Mouse (Mus musculus) stomach, embryonic 15.5 days (tissue): Measurements from ENCODE around the gene 1700010B08Rik. TPM values are rescaled to one million over a fixed set of nuclear protein-coding genes. Genes with fewer than 3 reads are reported as not detected.
A peak's percentile ranks its signal among the peaks of the same experiment; 100 is the strongest.
"Not testable (repeated sequence)": the region's sequence is repeated elsewhere in the genome, so short reads cannot be mapped to it uniquely, and the experiment has no call there.

Experiments used
- ATAC-seq: fragments of 200-750 bp; cut with Nextera tagmentation; 2 replicates; pipeline ENCODE4 v1.8.0; 2017; ENCODE audit warnings: low read depth, moderate number of reproducible peaks, moderate TSS enrichment; ENCODE audit not compliant: insufficient read depth, low FRiP score
- H3K27ac ChIP-seq: fragments of 300-500 bp; sonication (generic); 2 replicates; pipeline ENCODE4 v1.5.1; 2015; ENCODE audit warnings: mild to moderate bottlenecking, inconsistent platforms
- H3K27me3 ChIP-seq: fragments of 300-500 bp; sonication (generic); replicated peaks from 2 replicates; pipeline ENCODE4 v1.6.1; 2015; ENCODE audit warnings: inconsistent platforms
- H3K36me3 ChIP-seq: fragments of 300-500 bp; sonication (generic); 2 replicates; pipeline ENCODE4 v1.6.1; 2015; ENCODE audit warnings: inconsistent platforms
- H3K4me1 ChIP-seq: fragments of 300-500 bp; sonication (generic); 2 replicates; pipeline ENCODE4 v1.6.1; 2015; ENCODE audit warnings: inconsistent platforms
- H3K4me2 ChIP-seq: fragments of 300-500 bp; sonication (generic); 2 replicates; pipeline ENCODE4 v1.6.1; 2015; ENCODE audit warnings: mild to moderate bottlenecking, inconsistent platforms
- H3K4me3 ChIP-seq: fragments of 300-500 bp; sonication (generic); replicated peaks from 2 replicates; pipeline ENCODE4 v1.5.1; 2015; ENCODE audit warnings: inconsistent platforms
- H3K9ac ChIP-seq: fragments of 300-500 bp; sonication (generic); 2 replicates; pipeline ENCODE4 v1.6.1; 2015; ENCODE audit warnings: inconsistent platforms
- H3K9me3 ChIP-seq: fragments of 300-500 bp; sonication (generic); 2 replicates; pipeline ENCODE4 v1.6.1; 2016; ENCODE audit warnings: inconsistent platforms
- WGBS: fragments of 180-500 bp; shearing (Covaris S2); methylation state at CpG from one replicate; pipeline ENCODE4 v1.1.7; 2015; 5-methylcytosine and 5-hydroxymethylcytosine counted together
- polyA plus RNA-seq: library from polyadenylated mRNA; unstranded; fragments of >200 nt; fragmentation: Nextera tagmentation; extraction: Ambion mirVana; gene quantifications from 2 replicates; pipeline ENCODE4 v1.2.1, GENCODE M21; 2015

1700010B08Rik gene
- polyA plus RNA-seq, 1 experiment from 2014 or later = not detected

- Histone ChIP-seq H3K9ac (no peak overlapping the region), H3K4me2 (no peak overlapping the region), H3K4me3 (no peak overlapping the region), H3K36me3 (peaks cover 29% of the 10 kb centered on the region), H3K27me3 (no peaks in the 10 kb centered on the region), H3K9me3 (no peaks in the 10 kb centered on the region), H3K27ac (no peak overlapping the region), H3K4me1 (no peaks in the 10 kb centered on the region)
- ATAC-seq = no peak; the same call in 1 of the 2 replicates
- 72% methylated on average over 3 of the region's 3 CpGs for WGBS
Observed at GRCm38 (mm10) chr2:173698850-173699249, 20.4 kb upstream of the 1700010B08Rik start.

GRCm38 (mm10) chr2:173702096-173702866, 16.9 kb upstream of the 1700010B08Rik start:
- no peak overlapping the region for H3K4me3 ChIP-seq
- no peaks in the 10 kb centered on the region for H3K9me3 ChIP-seq
- H3K9ac ChIP-seq = no peak overlapping the region
- no peaks in the 10 kb centered on the region for H3K27me3 ChIP-seq
- no peak for ATAC-seq
- no peaks in the 10 kb centered on the region for H3K4me1 ChIP-seq
- H3K36me3 ChIP-seq = peaks cover 37% of the 10 kb centered on the region
- WGBS = 54% methylated on average over 16 of the region's 16 CpGs
- H3K27ac ChIP-seq = peak overlapping the region; percentile 73; the same call in 1 of the 2 replicates
- no peak overlapping the region for H3K4me2 ChIP-seq

GRCm38 (mm10) chr2:173702867-173703237, 16.4 kb upstream of the 1700010B08Rik start:
- Histone ChIP-seq H3K27ac (no peak overlapping the region; the same call in 1 of the 2 replicates), H3K36me3 (peaks cover 33% of the 10 kb centered on the region), H3K9ac (no peak overlapping the region), H3K4me2 (no peak overlapping the region), H3K27me3 (no peaks in the 10 kb centered on the region), H3K4me3 (no peak overlapping the region), H3K9me3 (no peaks in the 10 kb centered on the region), H3K4me1 (no peaks in the 10 kb centered on the region)
- 73% methylated on average over 12 of the region's 12 CpGs for WGBS
- ATAC-seq = no peak

GRCm38 (mm10) chr2:173705827-173706551, 13.2 kb upstream of the 1700010B08Rik start:
- H3K36me3 ChIP-seq = peaks cover 20% of the 10 kb centered on the region
- no peaks in the 10 kb centered on the region for H3K4me1 ChIP-seq
- H3K4me3 ChIP-seq = no peak overlapping the region
- H3K27me3 ChIP-seq = no peaks in the 10 kb centered on the region
- no peaks in the 10 kb centered on the region for H3K9me3 ChIP-seq
- no peak overlapping the region for H3K9ac ChIP-seq
- WGBS = 81% methylated on average over 15 of the region's 15 CpGs
- H3K27ac ChIP-seq = no peak overlapping the region
- no peak for ATAC-seq
- H3K4me2 ChIP-seq = no peak overlapping the region

GRCm38 (mm10) chr2:173707626-173708025, 11.6 kb upstream of the 1700010B08Rik start:
- H3K4me3 ChIP-seq, ATAC-seq, H3K9me3 ChIP-seq, H3K9ac ChIP-seq, H3K4me1 ChIP-seq, H3K4me2 ChIP-seq, H3K27ac ChIP-seq, H3K27me3 ChIP-seq: not testable (repeated sequence)
- peaks cover 15% of the 10 kb centered on the region for H3K36me3 ChIP-seq

- H3K4me2 ChIP-seq = no peak overlapping the region
- whole genome bisulfite sequencing = 60% methylated on average over 6 of the region's 6 CpGs
- no peaks in the 10 kb centered on the region for H3K27me3 ChIP-seq
- H3K4me3 ChIP-seq = no peak overlapping the region
- no peaks in the 10 kb centered on the region for H3K9me3 ChIP-seq
- H3K27ac ChIP-seq = no peak overlapping the region
- H3K9ac ChIP-seq = no peak overlapping the region
- ATAC-seq = no peak
- H3K4me1 ChIP-seq = peaks cover 5% of the 10 kb centered on the region
- no peaks in the 10 kb centered on the region for H3K36me3 ChIP-seq
Observed at GRCm38 (mm10) chr2:173710193-173710592, 9.0 kb upstream of the 1700010B08Rik start.

GRCm38 (mm10) chr2:173712656-173713055, 6.6 kb upstream of the 1700010B08Rik start:
- H3K27me3 ChIP-seq = no peaks in the 10 kb centered on the region
- WGBS = 17% methylated on average over 10 of the region's 10 CpGs
- H3K36me3 ChIP-seq = no peaks in the 10 kb centered on the region
- peaks cover 5% of the 10 kb centered on the region for H3K4me1 ChIP-seq
- H3K27ac ChIP-seq = peak overlapping the region; percentile 35; the same call in 1 of the 2 replicates
- H3K4me3 ChIP-seq = no peak overlapping the region
- no peaks in the 10 kb centered on the region for H3K9me3 ChIP-seq
- no peak overlapping the region for H3K4me2 ChIP-seq
- no peak for ATAC-seq
- H3K9ac ChIP-seq = no peak overlapping the region

GRCm38 (mm10) chr2:173713241-173713640, 6.0 kb upstream of the 1700010B08Rik start:
- Histone ChIP-seq H3K27me3 (no peaks in the 10 kb centered on the region), H3K9ac (no peak overlapping the region), H3K36me3 (no peaks in the 10 kb centered on the region), H3K4me2 (no peak overlapping the region), H3K4me1 (peaks cover 5% of the 10 kb centered on the region), H3K4me3 (no peak overlapping the region), H3K9me3 (no peaks in the 10 kb centered on the region), H3K27ac (no peak overlapping the region)
- ATAC-seq = no peak
- 66% methylated on average over 4 of the region's 4 CpGs for WGBS

- Histone ChIP-seq H3K4me2 (no peak overlapping the region), H3K4me3 (no peak overlapping the region), H3K9me3 (no peaks in the 10 kb centered on the region), H3K27me3 (no peaks in the 10 kb centered on the region), H3K4me1 (peaks cover 5% of the 10 kb centered on the region), H3K9ac (no peak overlapping the region), H3K27ac (no peak overlapping the region), H3K36me3 (no peaks in the 10 kb centered on the region)
- 58% methylated on average over 8 of the region's 8 CpGs for WGBS
- no peak for ATAC-seq
Observed at GRCm38 (mm10) chr2:173714620-173715218, 4.5 kb upstream of the 1700010B08Rik start.

GRCm38 (mm10) chr2:173716966-173717365, 2.2 kb upstream of the 1700010B08Rik start:
- Histone ChIP-seq H3K4me2 (no peak overlapping the region), H3K4me1 (peaks cover 5% of the 10 kb centered on the region), H3K4me3 (no peak overlapping the region), H3K9ac (no peak overlapping the region), H3K9me3 (no peaks in the 10 kb centered on the region), H3K36me3 (no peaks in the 10 kb centered on the region), H3K27ac (no peak overlapping the region), H3K27me3 (no peaks in the 10 kb centered on the region)
- ATAC-seq = no peak
- WGBS = 85% methylated on average over 5 of the region's 5 CpGs

GRCm38 (mm10) chr2:173722251-173722857, 3.1 kb downstream of the 1700010B08Rik start:
- Histone ChIP-seq H3K36me3 (no peaks in the 10 kb centered on the region), H3K4me3 (no peak overlapping the region), H3K4me1 (no peaks in the 10 kb centered on the region), H3K9ac (no peak overlapping the region), H3K27me3 (no peaks in the 10 kb centered on the region), H3K27ac (no peak overlapping the region; the same call in 1 of the 2 replicates), H3K9me3 (no peaks in the 10 kb centered on the region), H3K4me2 (no peak overlapping the region)
- peak; percentile 85 for ATAC-seq
- WGBS = 47% methylated on average over 11 of the region's 11 CpGs

GRCm38 (mm10) chr2:173724382-173724781, 5.2 kb downstream of the 1700010B08Rik start:
- no peaks in the 10 kb centered on the region for H3K27me3 ChIP-seq
- H3K4me1 ChIP-seq = no peaks in the 10 kb centered on the region
- H3K9ac ChIP-seq = no peak overlapping the region
- H3K4me2 ChIP-seq = no peak overlapping the region
- H3K36me3 ChIP-seq = no peaks in the 10 kb centered on the region
- no peak overlapping the region for H3K27ac ChIP-seq
- no peak overlapping the region for H3K4me3 ChIP-seq
- WGBS = 49% methylated on average over 14 of the region's 14 CpGs
- H3K9me3 ChIP-seq = no peaks in the 10 kb centered on the region
- ATAC-seq = no peak
